Mouse (Mus musculus): ENCODE results near the gene Apela. TPM values are rescaled to one million over a fixed set of nuclear protein-coding genes. Genes with fewer than 3 reads are reported as not detected.
"Not testable (repeated sequence)": the region's sequence is repeated elsewhere in the genome, so short reads cannot be mapped to it uniquely, and the experiment has no call there.

Apela gene
- total and polyA plus RNA-seq, 3 experiments = not detected

DNA sequence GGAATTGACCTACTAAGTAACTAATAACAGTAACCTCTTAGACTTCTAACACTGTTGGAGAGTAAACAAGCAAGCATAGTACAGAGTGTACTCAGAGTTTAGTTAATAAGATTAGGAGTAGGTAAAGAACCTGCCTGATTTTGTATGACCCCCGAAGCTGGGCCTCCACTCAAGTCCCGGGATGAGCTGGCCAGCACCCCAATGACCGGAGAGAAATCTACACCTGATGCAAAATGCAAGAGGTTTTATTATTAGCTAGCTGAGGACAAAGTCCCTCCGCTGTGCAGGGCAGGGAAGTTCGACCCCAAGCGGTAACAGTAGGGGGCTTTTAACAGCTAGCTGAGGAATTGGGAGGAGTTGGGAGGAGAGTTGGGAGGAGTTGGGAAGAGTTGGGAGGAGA is 29.5 kb downstream of the Apela start:
- H3K4me3 ChIP-seq (replicated peaks in 1 of 3; ENCODE audit: low read depth in 2 of 3, low read length in 2 of 3, poor library complexity in 1 of 3); H3K36me3 ChIP-seq (replicated peaks in 1 of 2; ENCODE audit: control insufficient read depth in 1 of 2, insufficient read depth in 1 of 2, low read length in 1 of 2); H3K4me1 ChIP-seq (ENCODE audit: control insufficient read depth in 1 of 2, insufficient read depth in 2 of 2); H3K9me3 ChIP-seq (replicated peaks; ENCODE audit: low read length); H3K27ac ChIP-seq (ENCODE audit: insufficient read depth, low read depth); H3K4me2 ChIP-seq (ENCODE audit: insufficient read depth, low read depth, poor library complexity, severe bottlenecking); DNase-seq (ENCODE audit: extremely low read depth); in situ Hi-C loops (cut with MboI; ENCODE audit: low pct_ligation_motif_present, low pct_unique_long_range_greater_than_20kb, low sequenced_read_pairs); H3K79me2 ChIP-seq (replicated peaks; ENCODE audit: control insufficient read depth, extremely low read depth, insufficient read depth, poor library complexity, severe bottlenecking); dilution Hi-C loops (cut with MboI; ENCODE audit: extremely low pct_ligation_motif_present, extremely low pct_unique_long_range_greater_than_20kb, low sequenced_read_pairs); H3K27me3 ChIP-seq (replicated peaks); H3K9ac ChIP-seq (ENCODE audit: insufficient read depth, low read depth): not testable (repeated sequence)

DNA sequence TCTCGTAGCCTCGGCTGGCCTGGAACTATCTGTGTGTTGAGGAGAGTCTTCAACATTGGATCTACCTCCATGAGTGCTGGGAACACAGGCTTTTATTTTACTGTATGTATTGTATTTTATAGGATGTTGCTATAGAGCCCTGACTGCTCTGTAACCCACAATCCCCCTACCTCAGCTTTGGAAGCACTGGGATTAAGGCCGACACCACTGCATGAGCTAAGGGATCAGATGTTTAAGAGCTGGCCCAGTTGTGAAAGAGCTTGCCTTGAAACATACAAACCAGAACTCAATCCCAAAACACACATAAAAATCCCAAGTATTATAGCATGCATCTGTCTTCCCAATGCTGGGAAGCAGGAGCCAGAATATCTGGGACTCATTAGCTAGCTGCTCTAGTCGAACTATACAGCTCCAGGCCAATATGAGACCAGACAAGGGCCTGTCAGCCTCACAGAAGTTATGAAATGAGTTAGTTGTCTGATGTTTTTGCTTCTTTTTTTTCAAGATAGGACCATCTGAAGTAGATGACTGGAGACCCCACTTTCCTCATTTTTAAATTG is 38.2 kb downstream of the Apela start:
- Histone ChIP-seq H3K79me2 (replicated peaks; ENCODE audit: control insufficient read depth, extremely low read depth, insufficient read depth, poor library complexity, severe bottlenecking) (no peaks in the 10 kb centered on the region), H3K4me3 (replicated peaks in 1 of 3; ENCODE audit: low read depth in 2 of 3, low read length in 2 of 3, poor library complexity in 1 of 3) (no peak overlapping the region), H3K27ac (ENCODE audit: insufficient read depth, low read depth) (no peak overlapping the region), H3K9me3 (replicated peaks; ENCODE audit: low read length) (no peaks in the 10 kb centered on the region), H3K36me3 (replicated peaks in 1 of 2; ENCODE audit: control insufficient read depth in 1 of 2, insufficient read depth in 1 of 2, low read length in 1 of 2) (no peaks in the 10 kb centered on the region), H3K9ac (ENCODE audit: insufficient read depth, low read depth) (no peak overlapping the region), H3K4me2 (ENCODE audit: insufficient read depth, low read depth, poor library complexity, severe bottlenecking) (no peak overlapping the region), H3K4me1 (ENCODE audit: control insufficient read depth in 1 of 2, insufficient read depth in 2 of 2) (peaks cover 10 to 11% of the 10 kb centered on the region in 2 experiments), H3K27me3 (replicated peaks) (no peaks in the 10 kb centered on the region)
- dilution Hi-C loops (cut with MboI; ENCODE audit: extremely low pct_ligation_motif_present, extremely low pct_unique_long_range_greater_than_20kb, low sequenced_read_pairs) = no loop called here
- no peak for DNase-seq (ENCODE audit: extremely low read depth)
- TF ChIP-seq E2F4 (IDR thresholded peaks at IDR 0.05; ENCODE audit: insufficient replicate concordance, low read depth, low read length) = no peak
- no peak for TF ChIP-seq RAD21 (IDR thresholded peaks at IDR 0.05; ENCODE audit: low read depth, low read length)
- no peak for TF ChIP-seq PAX5 (IDR thresholded peaks at IDR 0.05; ENCODE audit: low read length)
- TF ChIP-seq USF2 (conservative IDR thresholded peaks at IDR 0.05; ENCODE audit: low read depth, low read length) = no peak
- TF ChIP-seq TBP (conservative IDR thresholded peaks at IDR 0.05; ENCODE audit: low read depth, low read length) = no peak
- TF ChIP-seq RCOR1 (conservative IDR thresholded peaks at IDR 0.05; ENCODE audit: low read depth, low read length) = no peak
- no peak for TF ChIP-seq MEF2A (IDR thresholded peaks at IDR 0.05; ENCODE audit: borderline replicate concordance, low read depth, low read length)
- no peak for TF ChIP-seq POLR2A (IDR thresholded peaks at IDR 0.05; ENCODE audit: low read depth, low read length)
- TF ChIP-seq ZMIZ1 (IDR thresholded peaks at IDR 0.05; ENCODE audit: low read depth, low read length) = no peak
- TF ChIP-seq EP300 (IDR thresholded peaks at IDR 0.05; ENCODE audit: low read length) = no peak
- TF ChIP-seq HCFC1 (IDR thresholded peaks at IDR 0.05; ENCODE audit: low read depth, low read length) = no peak
- TF ChIP-seq ZC3H11A (IDR thresholded peaks at IDR 0.05; ENCODE audit: low read depth, low read length) = no peak
- TF ChIP-seq ETS1 (conservative IDR thresholded peaks at IDR 0.05; ENCODE audit: low read depth, low read length) = no peak
- TF ChIP-seq MXI1 (IDR thresholded peaks at IDR 0.05; ENCODE audit: low read depth, low read length) = no peak
- in situ Hi-C loops (cut with MboI; ENCODE audit: low pct_ligation_motif_present, low pct_unique_long_range_greater_than_20kb, low sequenced_read_pairs) = no loop called here

DNA sequence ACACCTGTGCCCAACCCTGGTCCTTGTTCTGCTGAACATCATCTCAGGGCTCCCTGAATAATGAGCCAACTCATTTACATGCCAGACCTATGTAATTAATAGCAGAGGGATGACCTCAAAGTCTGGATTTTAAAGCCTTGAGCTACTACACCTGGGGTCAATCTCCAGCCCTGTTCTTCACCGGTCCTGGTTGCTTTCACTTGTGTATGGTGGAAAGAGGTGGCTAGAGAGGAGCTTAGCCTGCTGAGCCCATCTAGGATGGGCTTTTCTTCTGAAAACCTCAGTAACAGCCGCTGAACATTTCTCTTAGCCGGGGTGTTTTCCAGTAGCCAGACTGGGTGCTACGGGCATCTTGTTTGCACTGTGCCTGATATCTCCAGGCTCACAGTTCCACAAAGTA is 49.4 kb downstream of the Apela start, which contains the start of gene Trim75:
TSS of gene Trim75 (minus strand) at position 101 of the 400 bp plus-strand sequence.
- no peak for DNase-seq (ENCODE audit: extremely low read depth)
- H3K79me2 ChIP-seq (replicated peaks; ENCODE audit: control insufficient read depth, extremely low read depth, insufficient read depth, poor library complexity, severe bottlenecking) = no peaks in the 10 kb centered on the region
- H3K9me3 ChIP-seq (replicated peaks; ENCODE audit: low read length) = peaks cover 2% of the 10 kb centered on the region
- no peaks in the 10 kb centered on the region for H3K36me3 ChIP-seq (replicated peaks in 1 of 2; ENCODE audit: control insufficient read depth in 1 of 2, insufficient read depth in 1 of 2, low read length in 1 of 2)
- H3K27ac ChIP-seq (ENCODE audit: insufficient read depth, low read depth) = no peak within 1 kb of the TSS
- no peaks in the 10 kb centered on the region for H3K27me3 ChIP-seq (replicated peaks)
- H3K4me3 ChIP-seq (replicated peaks in 1 of 3; ENCODE audit: low read depth in 2 of 3, low read length in 2 of 3, poor library complexity in 1 of 3) = no peak within 1 kb of the TSS
- H3K9ac ChIP-seq (ENCODE audit: insufficient read depth, low read depth) = no peak within 1 kb of the TSS
- in situ Hi-C loops (cut with MboI; ENCODE audit: low pct_ligation_motif_present, low pct_unique_long_range_greater_than_20kb, low sequenced_read_pairs) = no loop called here
- peaks cover 8 to 36% of the 10 kb centered on the region in 2 experiments; a peak in 3 of 4 replicates for H3K4me1 ChIP-seq (ENCODE audit: control insufficient read depth in 1 of 2, insufficient read depth in 2 of 2)
- dilution Hi-C loops (cut with MboI; ENCODE audit: extremely low pct_ligation_motif_present, extremely low pct_unique_long_range_greater_than_20kb, low sequenced_read_pairs) = no loop called here
- H3K4me2 ChIP-seq (ENCODE audit: insufficient read depth, low read depth, poor library complexity, severe bottlenecking) = no peak within 1 kb of the TSS
- TF ChIP-seq UBTF (IDR thresholded peaks at IDR 0.05; ENCODE audit: low read depth, low read length) (no peak), GABPA (IDR thresholded peaks at IDR 0.05; ENCODE audit: insufficient replicate concordance, low read depth, low read length) (no peak)
